Mouse (Mus musculus): Measurements from ENCODE around the gene Reg4. TPM values are rescaled to one million over a fixed set of nuclear protein-coding genes. Genes with fewer than 3 reads are reported as not detected.

Gene Reg4
- polyA plus RNA-seq, 1 experiment from 2014 or later = 0.20 TPM

GRCm38 (mm10) chr3:98223783-98224580, 2.0 kb downstream of the Reg4 start:
- Histone ChIP-seq H3K36me3 (ENCODE audit: control insufficient read depth, insufficient read depth, low read length) (no peaks in the 10 kb centered on the region), H3K9me3 (ENCODE audit: control insufficient read depth, low read length) (no peaks in the 10 kb centered on the region; the same call in 1 of the 2 replicates), H3K27me3 (ENCODE audit: control insufficient read depth, insufficient read depth, low read length) (no peaks in the 10 kb centered on the region), H3K4me2 (ENCODE audit: low read length) (no peak overlapping the region), H3K4me3 (ENCODE audit: control insufficient read depth in 1 of 2, insufficient read depth in 1 of 2, low read depth in 1 of 2, low read length in 2 of 2) (no peak overlapping the region), H3K4me1 (ENCODE audit: control insufficient read depth in 2 of 2, insufficient read depth in 2 of 2, low read length in 2 of 2) (peaks cover 11 to 14% of the 10 kb centered on the region in 2 experiments; a peak in 3 of 4 replicates), H3K27ac (replicated peaks in 1 of 2; ENCODE audit: control insufficient read depth in 1 of 2, insufficient read depth in 1 of 2, low read depth in 2 of 2, low read length in 2 of 2) (peak overlapping the region; percentile 53 to 69), H3K9ac (ENCODE audit: low read length) (no peak overlapping the region)
- WGBS = 9% methylated on average over 9 of the region's 9 CpGs
- peak; percentile 59 for ATAC-seq (ENCODE audit: insufficient number of reproducible peaks, insufficient read depth, low FRiP score, low read depth)

- ATAC-seq (ENCODE audit: insufficient number of reproducible peaks, insufficient read depth, low FRiP score, low read depth) = no peak
Observed at GRCm38 (mm10) chr3:98224975-98225374, 3.0 kb downstream of the Reg4 start.

GRCm38 (mm10) chr3:98225746-98226145, 3.8 kb downstream of the Reg4 start:
- H3K27me3 ChIP-seq (ENCODE audit: control insufficient read depth, insufficient read depth, low read length) = no peaks in the 10 kb centered on the region
- peaks cover 11 to 14% of the 10 kb centered on the region in 2 experiments; a peak in 3 of 4 replicates for H3K4me1 ChIP-seq (ENCODE audit: control insufficient read depth in 2 of 2, insufficient read depth in 2 of 2, low read length in 2 of 2)
- no peak overlapping the region for H3K4me2 ChIP-seq (ENCODE audit: low read length)
- 17% methylated on average over 2 of the region's 2 CpGs for WGBS
- no peak overlapping the region for H3K4me3 ChIP-seq (ENCODE audit: control insufficient read depth in 1 of 2, insufficient read depth in 1 of 2, low read depth in 1 of 2, low read length in 2 of 2)
- ATAC-seq (ENCODE audit: insufficient number of reproducible peaks, insufficient read depth, low FRiP score, low read depth) = peak; percentile 59
- no peaks in the 10 kb centered on the region for H3K9me3 ChIP-seq (ENCODE audit: control insufficient read depth, low read length)
- no peaks in the 10 kb centered on the region for H3K36me3 ChIP-seq (ENCODE audit: control insufficient read depth, insufficient read depth, low read length)
- peak overlapping the region; percentile 21 to 56; a peak in 2 of 4 replicates for H3K27ac ChIP-seq (replicated peaks in 1 of 2; ENCODE audit: control insufficient read depth in 1 of 2, insufficient read depth in 1 of 2, low read depth in 2 of 2, low read length in 2 of 2)
- H3K9ac ChIP-seq (ENCODE audit: low read length) = no peak overlapping the region

More at GRCm38 (mm10) chr3:98224975-98225374, 3.0 kb downstream of the Reg4 start:
- H3K4me3 ChIP-seq (ENCODE audit: control insufficient read depth in 1 of 2, insufficient read depth in 1 of 2, low read depth in 1 of 2, low read length in 2 of 2) = no peak overlapping the region
- H3K36me3 ChIP-seq (ENCODE audit: control insufficient read depth, insufficient read depth, low read length) = no peaks in the 10 kb centered on the region
- no peak overlapping the region for H3K4me2 ChIP-seq (ENCODE audit: low read length)
- peak overlapping the region; percentile 21 to 56; a peak in 2 of 4 replicates for H3K27ac ChIP-seq (replicated peaks in 1 of 2; ENCODE audit: control insufficient read depth in 1 of 2, insufficient read depth in 1 of 2, low read depth in 2 of 2, low read length in 2 of 2)
- H3K27me3 ChIP-seq (ENCODE audit: control insufficient read depth, insufficient read depth, low read length) = no peaks in the 10 kb centered on the region
- no peak overlapping the region for H3K9ac ChIP-seq (ENCODE audit: low read length)
- H3K4me1 ChIP-seq (ENCODE audit: control insufficient read depth in 2 of 2, insufficient read depth in 2 of 2, low read length in 2 of 2) = peaks cover 11 to 14% of the 10 kb centered on the region in 2 experiments; a peak in 3 of 4 replicates
- H3K9me3 ChIP-seq (ENCODE audit: control insufficient read depth, low read length) = no peaks in the 10 kb centered on the region
- WGBS = 84% methylated on average over 7 of the region's 7 CpGs

- no peak for ATAC-seq (ENCODE audit: insufficient number of reproducible peaks, insufficient read depth, low FRiP score, low read depth)
- Histone ChIP-seq H3K9ac (ENCODE audit: low read length) (no peak overlapping the region), H3K27ac (replicated peaks in 1 of 2; ENCODE audit: control insufficient read depth in 1 of 2, insufficient read depth in 1 of 2, low read depth in 2 of 2, low read length in 2 of 2) (peak overlapping the region; percentile 56 to 64; a peak in 3 of 4 replicates), H3K27me3 (ENCODE audit: control insufficient read depth, insufficient read depth, low read length) (no peaks in the 10 kb centered on the region), H3K4me3 (ENCODE audit: control insufficient read depth in 1 of 2, insufficient read depth in 1 of 2, low read depth in 1 of 2, low read length in 2 of 2) (no peak overlapping the region), H3K4me1 (ENCODE audit: control insufficient read depth in 2 of 2, insufficient read depth in 2 of 2, low read length in 2 of 2) (peaks cover 11 to 14% of the 10 kb centered on the region in 2 experiments; a peak in 3 of 4 replicates), H3K4me2 (ENCODE audit: low read length) (0 out of 2 replicates have a peak overlapping the region, but pooled peaks have one; percentile 11), H3K9me3 (ENCODE audit: control insufficient read depth, low read length) (no peaks in the 10 kb centered on the region), H3K36me3 (ENCODE audit: control insufficient read depth, insufficient read depth, low read length) (no peaks in the 10 kb centered on the region)
- 30% methylated on average over 19 of the region's 19 CpGs for WGBS
Observed at GRCm38 (mm10) chr3:98226988-98227610, 5.1 kb downstream of the Reg4 start.

GRCm38 (mm10) chr3:98227763-98228162, 5.8 kb downstream of the Reg4 start:
- Histone ChIP-seq H3K4me3 (ENCODE audit: control insufficient read depth in 1 of 2, insufficient read depth in 1 of 2, low read depth in 1 of 2, low read length in 2 of 2) (no peak overlapping the region), H3K9ac (ENCODE audit: low read length) (no peak overlapping the region), H3K36me3 (ENCODE audit: control insufficient read depth, insufficient read depth, low read length) (no peaks in the 10 kb centered on the region), H3K27ac (replicated peaks in 1 of 2; ENCODE audit: control insufficient read depth in 1 of 2, insufficient read depth in 1 of 2, low read depth in 2 of 2, low read length in 2 of 2) (no peak overlapping the region), H3K4me2 (ENCODE audit: low read length) (no peak overlapping the region), H3K9me3 (ENCODE audit: control insufficient read depth, low read length) (no peaks in the 10 kb centered on the region), H3K4me1 (ENCODE audit: control insufficient read depth in 2 of 2, insufficient read depth in 2 of 2, low read length in 2 of 2) (peaks cover 11 to 14% of the 10 kb centered on the region in 2 experiments; a peak in 3 of 4 replicates), H3K27me3 (ENCODE audit: control insufficient read depth, insufficient read depth, low read length) (no peaks in the 10 kb centered on the region)
- 64% methylated on average over 3 of the region's 3 CpGs for WGBS
- ATAC-seq (ENCODE audit: insufficient number of reproducible peaks, insufficient read depth, low FRiP score, low read depth) = no peak

- Histone ChIP-seq H3K36me3 (ENCODE audit: control insufficient read depth, insufficient read depth, low read length) (no peaks in the 10 kb centered on the region), H3K4me3 (ENCODE audit: control insufficient read depth in 1 of 2, insufficient read depth in 1 of 2, low read depth in 1 of 2, low read length in 2 of 2) (no peak overlapping the region), H3K9ac (ENCODE audit: low read length) (no peak overlapping the region), H3K27me3 (ENCODE audit: control insufficient read depth, insufficient read depth, low read length) (no peaks in the 10 kb centered on the region), H3K9me3 (ENCODE audit: control insufficient read depth, low read length) (no peaks in the 10 kb centered on the region), H3K4me2 (ENCODE audit: low read length) (no peak overlapping the region), H3K27ac (replicated peaks in 1 of 2; ENCODE audit: control insufficient read depth in 1 of 2, insufficient read depth in 1 of 2, low read depth in 2 of 2, low read length in 2 of 2) (no peak overlapping the region), H3K4me1 (ENCODE audit: control insufficient read depth in 2 of 2, insufficient read depth in 2 of 2, low read length in 2 of 2) (peaks cover 3 to 9% of the 10 kb centered on the region in 2 experiments; a peak in 3 of 4 replicates)
- WGBS = 77% methylated on average over 7 of the region's 7 CpGs
- ATAC-seq (ENCODE audit: insufficient number of reproducible peaks, insufficient read depth, low FRiP score, low read depth) = no peak
Observed at GRCm38 (mm10) chr3:98229943-98230342, 8.0 kb downstream of the Reg4 start.

GRCm38 (mm10) chr3:98233504-98233903, 11.5 kb downstream of the Reg4 start:
- Histone ChIP-seq H3K36me3 (ENCODE audit: control insufficient read depth, insufficient read depth, low read length) (no peaks in the 10 kb centered on the region), H3K27ac (replicated peaks in 1 of 2; ENCODE audit: control insufficient read depth in 1 of 2, insufficient read depth in 1 of 2, low read depth in 2 of 2, low read length in 2 of 2) (no peak overlapping the region), H3K9me3 (ENCODE audit: control insufficient read depth, low read length) (no peaks in the 10 kb centered on the region), H3K27me3 (ENCODE audit: control insufficient read depth, insufficient read depth, low read length) (no peaks in the 10 kb centered on the region), H3K4me3 (ENCODE audit: control insufficient read depth in 1 of 2, insufficient read depth in 1 of 2, low read depth in 1 of 2, low read length in 2 of 2) (no peak overlapping the region), H3K4me2 (ENCODE audit: low read length) (no peak overlapping the region), H3K9ac (ENCODE audit: low read length) (no peak overlapping the region), H3K4me1 (ENCODE audit: control insufficient read depth in 2 of 2, insufficient read depth in 2 of 2, low read length in 2 of 2) (peaks cover 0 to 2% of the 10 kb centered on the region in 2 experiments; a peak in 1 of 4 replicates)
- ATAC-seq (ENCODE audit: insufficient number of reproducible peaks, insufficient read depth, low FRiP score, low read depth) = no peak
